Mouse (Mus musculus) limb, embryonic 13.5 days (tissue): Measurements from ENCODE around the gene Spag4. TPM values are rescaled to one million over a fixed set of nuclear protein-coding genes. Genes with fewer than 3 reads are reported as not detected.
"Not testable (repeated sequence)": the region's sequence is repeated elsewhere in the genome, so short reads cannot be mapped to it uniquely, and the experiment has no call there.

Experiments
- ATAC-seq: fragments of 200-750 bp; cut with Nextera tagmentation; 2 replicates; pipeline ENCODE4 v1.8.0; 2017; ENCODE audit warnings: low read depth, moderate number of reproducible peaks, moderate TSS enrichment; ENCODE audit not compliant: low FRiP score
- H3K27ac ChIP-seq: fragments of 300-500 bp; sonication (generic); 2 replicates; pipeline ENCODE4 v1.5.1; 2015; ENCODE audit warnings: inconsistent platforms, mild to moderate bottlenecking, moderate library complexity
- H3K27me3 ChIP-seq: fragments of 300-500 bp; sonication (generic); 2 replicates; pipeline ENCODE4 v1.6.1; 2015; ENCODE audit warnings: mild to moderate bottlenecking, inconsistent platforms
- H3K36me3 ChIP-seq: fragments of 300-500 bp; sonication (generic); 2 replicates; pipeline ENCODE4 v1.6.1; 2015; ENCODE audit warnings: inconsistent platforms, mild to moderate bottlenecking, moderate library complexity
- H3K4me1 ChIP-seq: fragments of 300-500 bp; sonication (generic); 2 replicates; pipeline ENCODE4 v1.6.1; 2015; ENCODE audit warnings: inconsistent platforms
- H3K4me2 ChIP-seq: fragments of 300-500 bp; sonication (generic); replicated peaks from 2 replicates; pipeline ENCODE4 v1.6.1; 2015; ENCODE audit warnings: inconsistent platforms, mild to moderate bottlenecking, moderate library complexity
- H3K4me3 ChIP-seq: fragments of 300-500 bp; sonication (generic); 2 replicates; pipeline ENCODE4 v1.5.1; 2015; ENCODE audit warnings: moderate library complexity, mild to moderate bottlenecking, inconsistent platforms
- H3K9ac ChIP-seq: fragments of 300-500 bp; sonication (generic); 2 replicates; pipeline ENCODE4 v1.6.1; 2015; ENCODE audit warnings: mild to moderate bottlenecking, inconsistent platforms
- H3K9me3 ChIP-seq: fragments of 300-500 bp; sonication (generic); 2 replicates; pipeline ENCODE4 v1.6.1; 2016; ENCODE audit warnings: inconsistent platforms
- WGBS: fragments of 180-500 bp; shearing (Covaris S2); methylation state at CpG from one replicate; pipeline ENCODE4 v1.1.7; 2015; 5-methylcytosine and 5-hydroxymethylcytosine counted together
- polyA plus RNA-seq: library from polyadenylated mRNA; unstranded; fragments of >200 nt; fragmentation: Nextera tagmentation; extraction: Ambion mirVana; gene quantifications from 2 replicates; pipeline ENCODE4 v1.2.1, GENCODE M21; 2015

The Spag4 gene
- polyA plus RNA-seq, 1 experiment from 2014 or later, result 3.9 TPM

GRCm38 (mm10) chr2:156111358-156112079 is 46.5 kb downstream of the Spag4 start, which contains the start of the genes Cpne1 and Rbm12:
Gene Cpne1, minus strand, starts transcription at chr2:156111965.
Gene Rbm12, minus strand, starts transcription at chr2:156111978.
- H3K27ac ChIP-seq, result peak within 1 kb of the TSS; percentile 92
- peaks cover 3% of the 10 kb centered on the region; the same call in 1 of the 2 replicates for H3K36me3 ChIP-seq
- peak within 1 kb of the TSS; percentile 69 for H3K4me2 ChIP-seq
- peak within 1 kb of the TSS; percentile 95 for H3K4me3 ChIP-seq
- under 1% methylated on average over 74 of the region's 74 CpGs for WGBS
- ATAC-seq, result peak; percentile 93
- H3K27me3 ChIP-seq, result no peaks in the 10 kb centered on the region
- H3K9me3 ChIP-seq, result no peaks in the 10 kb centered on the region
- H3K4me1 ChIP-seq, result peaks cover 11% of the 10 kb centered on the region
- H3K9ac ChIP-seq, result peak within 1 kb of the TSS; percentile 97

- Histone ChIP-seq H3K9ac (peak overlapping the region; percentile 97), H3K4me2 (peak overlapping the region; percentile 69), H3K27ac (peak overlapping the region; percentile 92), H3K4me3 (peak overlapping the region; percentile 95)
- not testable (repeated sequence) for H3K27me3 ChIP-seq, ATAC-seq, H3K9me3 ChIP-seq, H3K36me3 ChIP-seq, H3K4me1 ChIP-seq
- 27% methylated on average over 5 of the region's 5 CpGs for WGBS
Observed at GRCm38 (mm10) chr2:156112080-156112423, 47.1 kb downstream of the Spag4 start.

- no peak overlapping the region for H3K9ac ChIP-seq
- H3K4me2 ChIP-seq, result no peak overlapping the region
- no peaks in the 10 kb centered on the region for H3K4me1 ChIP-seq
- no peaks in the 10 kb centered on the region for H3K9me3 ChIP-seq
- H3K36me3 ChIP-seq, result peaks cover 14% of the 10 kb centered on the region; the same call in 1 of the 2 replicates
- no peak overlapping the region for H3K4me3 ChIP-seq
- no peaks in the 10 kb centered on the region for H3K27me3 ChIP-seq
- no peak for ATAC-seq
- H3K27ac ChIP-seq, result no peak overlapping the region
Observed at GRCm38 (mm10) chr2:156119566-156119965, 54.6 kb downstream of the Spag4 start.

Other genes starting within 250 kb of the Spag4 start
- gene BC029722, start 245.7 kb upstream of the Spag4 start, polyA plus RNA-seq, result 16.2 and 18.1 TPM in 2 replicates
- 188 and 192 TPM in 2 replicates for gene Eif6, start 238.2 kb upstream of the Spag4 start, polyA plus RNA-seq
- gene Fam83c, start 230.3 kb upstream of the Spag4 start, polyA plus RNA-seq, result 0.42 and 0.47 TPM in 2 replicates
- gene Uqcc1, start 134.9 kb upstream of the Spag4 start, polyA plus RNA-seq, result 66.9 and 74.7 TPM in 2 replicates
- gene Gm15557, start 124.4 kb upstream of the Spag4 start, polyA plus RNA-seq, result 0.60 and 1.2 TPM in 2 replicates
- gene Gdf5, start 119.8 kb upstream of the Spag4 start, polyA plus RNA-seq, result 101 and 107 TPM in 2 replicates
- gene Cep250, start 108.7 kb upstream of the Spag4 start, polyA plus RNA-seq, result 32.1 and 32.2 TPM in 2 replicates
- 1.5 and 1.9 TPM in 2 replicates for gene 6430550D23Rik, start 57.2 kb upstream of the Spag4 start, polyA plus RNA-seq
- gene Ergic3, start 57.1 kb upstream of the Spag4 start, polyA plus RNA-seq, result 228 and 246 TPM in 2 replicates
- gene Fer1l4, start 12.2 kb upstream of the Spag4 start, polyA plus RNA-seq, result not detected in 2 replicates
- 62.5 and 64.4 TPM in 2 replicates for gene Cpne1, start 46.8 kb downstream of the Spag4 start, polyA plus RNA-seq
- gene Rbm12, start 46.8 kb downstream of the Spag4 start, polyA plus RNA-seq, result 28.8 and 36.8 TPM in 2 replicates
- gene Gm28036, start 61.9 kb downstream of the Spag4 start, polyA plus RNA-seq, result 15.4 and 20.3 TPM in 2 replicates
- 382 and 393 TPM in 2 replicates for gene Romo1, start 78.9 kb downstream of the Spag4 start, polyA plus RNA-seq
- 36.1 and 36.6 TPM in 2 replicates for gene Nfs1, start 79.0 kb downstream of the Spag4 start, polyA plus RNA-seq
- gene Rbm39, start 115.1 kb downstream of the Spag4 start, polyA plus RNA-seq, result 818 and 841 TPM in 2 replicates
- gene Phf20, start 131.3 kb downstream of the Spag4 start, polyA plus RNA-seq, result 91.7 and 94.0 TPM in 2 replicates
- 3.9 and 4.4 TPM in 2 replicates for gene Cnbd2, start 247.1 kb downstream of the Spag4 start, polyA plus RNA-seq
- 69.6 and 70.4 TPM in 2 replicates for gene Scand1, start 247.5 kb downstream of the Spag4 start, polyA plus RNA-seq